Mouse (Mus musculus): ENCODE data around the gene Kcnj12. TPM values are rescaled to one million over a fixed set of nuclear protein-coding genes. Genes with fewer than 3 reads are reported as not detected.

The Kcnj12 gene
- total RNA-seq, 1 experiment from 2014 or later: 1.6 TPM

DNA sequence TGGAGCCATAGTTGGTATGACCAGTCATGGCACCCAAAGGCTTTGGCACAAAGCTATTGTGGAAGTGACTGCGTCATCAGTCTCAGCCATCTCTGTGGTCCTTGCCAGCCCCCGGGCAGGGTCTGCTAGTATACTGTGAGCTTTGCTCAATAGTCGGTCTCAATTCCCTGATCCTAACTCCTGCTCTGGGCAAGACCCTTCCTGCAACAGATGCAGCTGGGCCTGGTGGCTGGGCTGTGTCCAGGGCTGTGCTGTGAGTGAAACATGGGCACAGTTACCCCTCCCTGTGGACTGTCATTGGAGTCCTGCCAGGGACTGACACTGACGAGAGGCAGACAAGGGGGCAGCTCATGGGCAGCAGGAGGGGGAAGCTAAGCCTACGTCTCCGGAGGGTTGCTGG is 2.6 kb downstream of the Kcnj12 start:
- peak; percentile 37 for DNase-seq

DNA sequence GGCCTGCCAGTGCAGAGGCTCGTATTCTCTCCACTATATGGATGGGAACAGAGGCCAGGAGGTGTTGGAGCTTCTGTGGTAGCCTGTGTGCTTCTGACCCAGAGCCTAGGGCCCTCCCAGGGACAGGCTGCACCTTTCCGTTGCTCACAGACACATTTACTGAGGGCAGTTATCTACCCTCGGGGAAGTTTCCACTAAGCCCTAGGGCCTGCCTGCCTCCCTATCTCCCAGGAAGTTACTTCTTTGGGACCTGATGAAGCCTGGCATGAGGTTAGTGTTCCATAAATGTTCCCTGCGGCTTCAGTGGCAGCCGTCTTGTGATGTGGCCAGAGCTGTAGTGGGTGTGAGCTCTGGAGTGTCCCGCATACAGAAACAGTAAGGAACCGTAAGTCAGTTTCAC is 3.2 kb downstream of the Kcnj12 start:
- DNase-seq: no peak

DNA sequence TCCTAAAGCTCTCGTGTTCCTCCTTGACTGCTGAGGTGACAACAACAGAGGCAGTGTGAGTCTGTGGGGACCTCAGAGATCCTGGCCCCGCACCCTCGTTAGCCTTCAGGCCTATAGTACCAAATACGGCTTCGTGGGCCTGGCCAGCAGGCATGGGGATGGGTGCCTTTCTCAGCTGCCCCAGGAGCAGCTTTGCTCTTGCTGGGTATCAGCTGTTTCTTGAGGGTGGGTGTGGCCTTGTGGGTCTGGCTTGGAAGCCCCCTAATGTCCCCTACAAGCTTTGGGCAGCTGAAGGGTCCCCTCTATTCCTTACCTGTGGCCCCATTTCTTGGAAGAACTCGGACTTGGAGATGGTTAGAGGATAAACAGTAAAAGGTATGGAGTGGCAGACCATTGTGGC is 4.0 kb downstream of the Kcnj12 start:
- no peak for DNase-seq

DNA sequence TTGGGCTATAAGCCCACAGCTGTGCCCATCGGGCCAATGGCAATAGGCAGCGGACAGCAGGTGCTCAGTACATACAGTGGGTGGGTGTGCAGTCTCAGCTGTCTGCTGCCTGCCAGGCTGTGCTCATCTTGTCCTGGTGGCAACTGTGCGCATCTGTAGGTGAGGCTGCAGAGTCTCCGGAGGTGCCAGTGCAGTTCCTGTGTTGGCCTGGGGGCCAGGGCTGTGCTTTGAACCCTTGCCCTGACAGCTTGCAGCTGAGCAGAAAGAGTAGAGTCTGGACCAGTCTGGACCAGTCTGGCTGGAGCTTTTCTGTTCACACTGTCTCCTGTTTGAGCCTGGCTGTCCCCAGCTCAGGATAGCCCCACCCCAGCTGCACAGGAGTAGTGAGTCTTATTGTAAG is 4.8 kb downstream of the Kcnj12 start:
- no peak for DNase-seq

DNA sequence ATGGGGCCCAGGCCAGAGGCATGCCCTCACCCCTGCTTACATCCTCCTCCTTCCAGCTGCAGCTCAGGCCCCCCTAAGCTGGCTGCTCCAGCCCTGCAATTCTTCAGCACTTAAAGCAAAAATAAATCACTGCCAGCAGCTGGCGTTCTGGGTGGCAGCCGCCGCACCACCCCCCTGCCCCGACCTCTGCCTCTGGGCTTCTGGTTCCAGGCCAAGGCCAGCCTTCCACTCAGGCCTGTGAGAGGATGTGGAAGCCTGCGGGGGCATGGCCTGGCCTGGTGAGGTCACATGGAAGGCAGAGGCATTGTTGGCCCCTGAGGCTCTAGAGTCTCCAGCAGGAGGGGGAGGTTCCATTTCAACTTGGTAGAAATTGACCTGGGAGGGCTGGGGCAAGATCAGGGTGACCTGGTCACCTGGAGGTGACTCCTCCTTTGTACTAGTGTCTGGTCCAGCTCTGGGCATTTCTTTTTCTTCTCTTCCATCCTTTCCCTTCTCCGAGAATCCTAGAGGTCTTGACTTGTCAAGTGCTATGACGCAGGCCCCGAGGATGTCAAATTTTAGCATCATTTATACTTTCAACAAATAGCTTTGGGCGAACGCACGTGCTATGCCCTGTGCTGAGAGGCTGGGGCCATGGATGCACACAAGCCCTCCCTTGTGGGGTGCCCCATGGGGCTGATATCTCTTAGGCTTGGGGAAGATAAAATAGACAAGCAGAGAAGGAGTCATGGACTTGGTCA is 6.0 kb downstream of the Kcnj12 start:
- peak; percentile 64 for DNase-seq

DNA sequence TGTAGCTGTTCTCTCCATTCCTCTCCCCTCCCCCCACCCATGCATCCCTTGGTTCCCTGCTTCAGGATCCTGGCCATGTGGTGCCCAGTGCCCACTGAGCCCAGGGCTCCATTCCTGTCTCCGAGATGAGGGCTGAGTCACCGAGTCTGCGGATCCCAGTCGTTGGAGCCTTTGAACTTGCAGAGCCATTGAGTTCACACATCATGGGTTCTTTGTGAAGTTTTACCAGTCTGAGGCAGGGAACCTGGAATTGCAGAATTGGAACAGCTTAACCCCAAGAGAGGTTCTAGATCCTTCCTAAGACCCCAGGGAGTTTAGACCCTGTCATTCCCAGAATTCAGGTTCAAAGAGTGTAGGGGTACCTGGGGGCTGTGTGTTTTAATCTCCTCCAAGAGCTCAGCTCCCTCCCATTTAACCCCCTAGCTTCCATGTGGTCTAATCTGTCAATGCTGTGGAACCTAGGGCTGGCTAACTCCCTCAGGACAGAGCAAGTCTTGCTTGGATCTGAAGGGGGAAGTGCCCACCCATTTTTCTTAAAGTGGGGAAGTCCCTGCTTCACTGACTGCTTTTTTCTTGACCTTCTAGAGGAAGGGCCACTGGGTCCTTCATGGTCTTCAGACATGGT is 6.9 kb downstream of the Kcnj12 start:
- no peak for DNase-seq

DNA sequence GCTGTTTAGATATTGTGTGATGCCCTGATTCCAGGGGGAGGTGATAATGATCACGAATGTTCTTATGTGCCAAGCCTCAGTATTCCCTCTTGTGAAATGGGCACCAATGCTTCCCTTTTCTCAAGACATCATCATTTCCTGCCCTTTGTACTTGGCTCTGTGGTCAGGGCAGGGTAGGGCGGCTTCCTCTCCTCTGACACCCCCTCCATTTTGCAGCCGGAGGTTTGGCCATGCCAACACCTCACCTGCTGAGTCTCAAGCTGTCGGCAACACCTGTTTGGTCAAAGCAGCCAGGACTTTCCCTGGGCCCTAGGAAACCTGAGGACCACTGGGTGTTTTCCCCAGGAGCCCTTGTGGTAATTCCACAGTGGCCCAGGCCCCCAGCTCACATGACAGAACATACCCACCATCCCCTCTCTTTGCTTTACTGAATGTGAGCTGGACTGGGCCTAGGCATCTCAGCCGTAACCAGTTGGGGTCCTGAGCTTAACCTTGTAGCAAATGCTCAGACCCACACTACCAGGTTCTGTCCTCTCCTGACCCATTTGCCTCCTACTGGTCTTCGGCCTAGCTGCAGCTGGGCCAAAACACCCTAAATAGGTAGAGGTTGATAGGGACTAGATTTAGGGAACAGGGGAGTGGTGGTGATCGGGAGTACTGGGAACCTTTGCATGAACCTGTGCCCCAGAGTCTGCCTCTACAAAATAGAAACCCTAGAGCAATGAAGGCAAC is 7.7 kb downstream of the Kcnj12 start:
- DNase-seq: no peak

DNA sequence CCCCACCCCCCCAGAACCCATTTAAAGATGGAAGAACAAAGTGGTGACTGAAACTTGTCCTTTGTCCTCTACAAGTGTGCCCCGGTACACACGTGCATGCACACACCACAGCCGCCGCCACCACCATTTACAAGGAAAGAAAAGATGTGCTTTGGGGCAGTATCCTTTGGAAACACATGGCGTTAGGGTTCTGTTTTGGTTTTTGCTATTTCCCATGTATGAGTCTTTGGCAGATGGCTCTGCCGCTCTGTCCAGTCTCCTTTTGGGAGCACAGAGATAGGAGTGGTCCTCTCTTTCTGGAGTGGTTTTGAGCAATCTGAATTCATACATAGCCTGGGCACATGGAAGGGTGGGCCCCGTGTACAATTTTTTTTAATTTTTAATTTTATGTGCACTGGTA is 8.8 kb downstream of the Kcnj12 start:
- no peak for DNase-seq

DNA sequence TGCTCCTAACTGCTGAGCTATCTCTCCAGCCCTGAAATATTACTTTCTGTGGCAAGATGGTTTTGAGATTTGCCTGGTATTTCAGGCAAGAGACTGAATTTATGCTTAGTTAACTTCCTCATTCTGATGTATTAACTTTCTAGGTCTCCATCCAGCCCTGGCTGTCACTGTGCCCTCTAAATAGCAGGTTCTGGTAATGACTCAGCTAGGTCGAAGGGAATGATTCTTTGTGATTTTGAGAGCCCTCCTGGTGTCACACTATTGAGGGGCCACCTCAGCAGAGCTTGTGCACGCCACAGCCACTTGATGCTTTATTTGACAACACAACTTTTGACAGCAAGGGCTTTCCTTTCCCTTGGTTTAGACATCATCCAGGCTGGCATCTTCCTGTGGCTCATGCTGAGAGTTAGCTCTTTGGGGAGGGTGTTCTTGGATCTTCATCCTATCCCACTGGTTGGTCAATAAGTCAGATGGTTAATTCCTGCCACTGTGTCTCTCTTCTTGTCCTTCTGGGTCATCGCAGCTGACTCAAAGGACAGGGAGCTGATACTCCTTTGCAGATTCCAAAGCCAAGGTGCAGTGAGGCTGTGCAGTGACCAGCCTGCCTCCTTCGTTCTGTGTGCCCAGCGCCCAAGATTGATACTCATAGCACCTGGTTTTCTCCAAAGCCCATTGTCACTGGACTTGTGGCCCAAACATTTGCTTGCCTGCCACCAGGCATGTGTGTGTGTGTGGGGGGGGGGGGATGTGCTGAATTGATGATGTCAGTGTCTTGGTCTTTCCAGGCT is 9.5 kb downstream of the Kcnj12 start:
- no peak for DNase-seq

DNA sequence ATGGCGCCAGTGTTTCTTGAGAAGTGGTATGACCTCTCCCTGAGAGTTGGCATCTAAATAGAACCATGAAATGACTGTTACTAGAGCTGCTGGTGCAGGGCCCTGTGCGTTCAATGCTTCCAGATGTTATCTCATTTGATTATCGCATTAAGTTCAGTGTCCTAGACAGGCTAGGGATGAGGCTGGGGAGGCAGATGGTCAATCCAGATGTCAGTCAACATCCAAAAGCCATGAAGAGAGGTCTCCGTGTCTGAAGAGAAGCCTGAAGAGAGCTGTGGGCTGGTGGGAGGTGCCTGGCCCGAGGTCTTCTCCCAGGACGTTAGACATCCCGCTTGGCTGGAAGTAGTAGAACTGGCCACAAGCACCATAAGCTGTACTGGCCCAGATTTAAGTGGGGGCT is 10.1 kb downstream of the Kcnj12 start:
- DNase-seq: no peak

DNA sequence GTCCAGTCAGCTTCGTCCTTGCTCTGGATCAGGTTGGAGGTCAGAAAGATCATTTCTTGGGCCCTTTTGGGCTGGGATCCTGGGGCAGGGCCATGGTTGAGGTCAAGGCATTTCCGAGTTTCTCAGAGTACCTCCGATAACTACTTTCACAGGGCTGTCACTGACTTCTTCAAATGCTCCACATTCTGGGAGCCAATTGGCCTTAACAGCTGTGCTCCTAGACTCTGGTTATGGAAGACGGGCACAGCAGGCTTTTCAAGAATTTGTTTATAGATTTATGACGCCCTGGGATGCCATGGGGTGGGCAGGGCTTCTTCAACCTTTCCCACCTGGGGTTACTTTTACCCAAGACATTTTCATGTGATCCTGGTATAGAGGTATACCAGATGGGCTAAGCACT is 10.8 kb downstream of the Kcnj12 start:
- DNase-seq: no peak

DNA sequence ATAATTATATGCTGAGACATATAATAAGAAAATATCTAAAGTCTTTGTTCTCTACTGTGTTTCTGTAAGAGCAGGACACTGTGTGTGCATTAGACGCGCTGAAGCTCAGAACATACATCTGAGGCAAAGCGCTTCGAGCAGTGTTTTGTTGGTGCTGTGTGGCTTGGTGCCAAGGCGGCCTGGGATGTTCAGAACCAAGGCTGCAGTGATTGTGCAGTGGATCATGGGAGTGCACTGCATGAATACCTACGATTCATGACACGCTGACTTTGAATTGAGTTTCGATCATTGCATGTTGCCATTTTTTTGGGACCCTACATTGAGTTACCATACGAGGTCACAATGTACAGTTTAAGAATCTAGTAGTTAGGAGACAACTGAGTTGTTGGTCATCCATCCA is 14.3 kb downstream of the Kcnj12 start:
- DNase-seq: no peak

DNA sequence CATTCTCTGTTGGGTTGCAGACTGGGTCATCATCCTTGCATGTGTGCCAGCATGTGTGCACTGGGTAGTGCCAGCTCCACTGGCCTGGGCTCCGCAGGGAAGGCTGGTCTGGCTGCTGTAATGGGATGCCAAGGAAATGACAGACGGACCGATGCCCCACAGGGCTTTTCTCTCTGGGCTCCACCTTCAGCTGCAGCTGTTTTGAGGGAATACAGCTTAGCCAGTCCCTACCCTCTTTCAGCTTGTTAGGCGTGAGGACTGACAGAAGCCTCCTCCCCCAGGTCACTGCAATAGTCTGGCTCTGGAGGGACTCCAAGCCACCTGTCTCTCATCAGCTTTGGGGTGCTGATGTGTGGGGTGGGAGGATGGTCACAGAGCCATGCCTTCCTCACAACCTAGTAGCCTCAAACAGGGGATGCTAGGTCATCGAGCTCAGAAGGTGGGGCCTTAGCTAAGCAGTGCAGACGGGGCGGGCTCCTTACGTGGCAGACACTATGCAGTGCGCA is 16.0 kb downstream of the Kcnj12 start:
- DNase-seq: no peak

DNA sequence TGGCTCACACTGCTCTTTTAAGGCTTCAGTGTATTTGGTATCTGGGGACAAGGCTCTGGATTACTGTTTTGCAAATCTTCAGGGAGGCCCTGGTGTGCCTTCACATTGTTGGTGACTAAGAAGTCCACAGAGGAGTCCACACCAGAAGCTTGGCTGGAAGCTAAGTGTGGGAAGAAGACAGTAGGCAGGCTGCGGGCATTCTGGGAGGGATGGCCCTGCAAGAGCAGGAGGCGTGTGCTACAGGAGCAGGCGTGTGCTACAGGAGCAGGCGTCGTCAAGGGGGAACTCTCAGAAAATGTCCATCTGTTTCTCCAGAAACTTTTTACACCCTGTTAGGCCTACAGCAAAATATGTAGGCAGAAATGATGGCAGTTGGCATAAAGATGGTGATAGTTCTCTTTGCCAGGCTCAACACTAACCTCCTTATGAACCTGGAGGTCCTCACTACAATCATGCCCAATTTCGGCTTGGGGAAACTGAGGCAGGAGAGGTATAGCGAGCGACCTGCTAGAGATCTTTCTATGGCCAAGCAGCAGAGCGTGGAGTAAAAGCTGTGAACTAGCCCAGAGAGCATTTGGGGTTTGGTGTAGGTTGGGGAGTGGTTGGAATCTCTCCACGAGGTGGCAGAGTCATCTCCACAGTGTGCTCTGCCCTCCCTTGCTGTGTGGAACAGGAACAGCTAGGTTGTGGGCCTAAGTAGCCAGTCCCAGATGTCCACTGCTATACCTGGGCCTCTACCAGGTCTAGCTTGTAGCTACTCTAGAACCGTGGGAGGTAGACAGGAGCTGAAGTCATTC is 18.7 kb downstream of the Kcnj12 start:
- no peak for DNase-seq

DNA sequence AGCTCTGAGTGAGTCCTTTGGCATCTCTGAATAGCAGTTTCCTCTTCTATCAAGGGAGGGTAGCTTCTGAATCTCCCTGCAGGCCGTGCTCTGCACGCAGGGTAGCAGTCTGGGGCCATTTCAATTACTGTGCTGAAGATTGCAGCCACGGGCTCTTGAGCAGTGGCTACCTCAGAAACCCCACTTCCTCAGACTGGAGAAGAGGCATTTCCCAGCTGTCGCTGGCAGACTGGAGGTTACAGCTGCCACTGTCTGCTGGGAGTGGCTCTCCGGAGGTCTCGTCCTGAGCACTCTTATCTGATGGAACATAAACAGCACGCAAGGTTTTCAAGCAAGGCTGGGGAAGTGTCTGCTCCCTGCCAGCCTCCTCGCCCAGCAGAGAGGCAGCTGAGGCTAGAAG is 20.2 kb downstream of the Kcnj12 start:
- no peak for DNase-seq

DNA sequence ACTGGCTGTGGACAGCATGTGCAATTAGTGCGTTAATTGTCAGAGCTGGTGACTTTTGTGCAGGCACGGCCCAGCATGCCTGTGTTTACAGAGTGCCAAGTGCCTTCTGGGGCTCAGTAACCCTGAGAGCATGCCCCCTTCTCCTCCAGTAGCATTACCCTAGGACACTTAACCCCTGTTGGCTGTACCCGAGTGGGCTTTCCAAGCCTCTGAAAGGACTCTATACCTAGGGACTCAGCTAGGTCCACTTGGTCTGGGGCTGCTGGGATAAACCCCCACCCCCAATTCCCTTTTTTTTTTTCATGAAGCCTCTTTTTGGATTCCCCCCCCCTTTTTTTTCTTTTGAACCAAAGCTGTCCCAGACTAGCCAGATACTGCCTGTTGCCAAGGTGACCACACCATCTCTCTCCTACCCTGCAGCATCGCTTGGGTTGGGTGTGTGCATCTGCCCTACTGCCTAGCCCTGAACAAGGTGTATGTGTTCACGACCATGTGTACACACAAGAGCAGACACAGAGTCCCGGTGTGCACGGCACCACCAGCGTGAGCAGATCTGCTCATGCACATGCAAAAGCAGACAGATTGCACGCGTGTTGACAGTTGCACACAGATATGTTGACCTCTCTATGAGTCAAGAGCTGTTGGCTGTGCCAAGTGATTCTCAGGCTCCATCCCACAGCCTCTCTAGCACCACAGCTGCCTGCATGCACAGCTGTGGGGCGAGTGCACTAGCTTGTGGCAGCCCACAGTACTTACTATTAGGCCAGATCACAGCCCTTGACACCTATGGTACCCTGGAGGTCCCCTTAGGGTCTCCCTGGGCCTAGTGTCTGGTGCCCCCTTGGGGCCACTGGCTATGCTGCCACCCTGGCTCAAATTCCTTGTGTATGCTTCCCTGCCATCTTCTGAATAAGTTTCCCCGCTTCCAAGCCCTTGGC is 21.0 kb downstream of the Kcnj12 start:
- no peak for DNase-seq

DNA sequence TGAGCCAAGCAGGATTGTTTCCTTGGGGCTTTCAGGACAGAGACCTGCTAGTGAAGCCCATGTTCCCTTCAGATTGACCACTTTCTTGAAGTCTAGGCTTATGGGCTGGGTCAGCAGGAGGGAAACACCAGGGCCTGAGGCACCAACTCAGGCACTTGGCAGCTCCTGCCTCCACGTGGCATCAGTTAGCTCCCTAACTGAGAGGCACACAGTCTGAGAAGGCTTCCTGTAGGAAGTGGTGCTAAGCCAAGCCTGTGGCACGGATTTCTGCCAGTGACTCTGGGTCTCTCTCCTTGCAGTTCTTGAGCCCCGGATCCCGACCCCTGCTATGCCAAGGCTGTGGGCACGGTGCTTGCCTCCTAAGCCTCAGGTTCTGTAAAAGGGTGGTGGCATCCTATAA is 22.4 kb downstream of the Kcnj12 start:
- DNase-seq: no peak

DNA sequence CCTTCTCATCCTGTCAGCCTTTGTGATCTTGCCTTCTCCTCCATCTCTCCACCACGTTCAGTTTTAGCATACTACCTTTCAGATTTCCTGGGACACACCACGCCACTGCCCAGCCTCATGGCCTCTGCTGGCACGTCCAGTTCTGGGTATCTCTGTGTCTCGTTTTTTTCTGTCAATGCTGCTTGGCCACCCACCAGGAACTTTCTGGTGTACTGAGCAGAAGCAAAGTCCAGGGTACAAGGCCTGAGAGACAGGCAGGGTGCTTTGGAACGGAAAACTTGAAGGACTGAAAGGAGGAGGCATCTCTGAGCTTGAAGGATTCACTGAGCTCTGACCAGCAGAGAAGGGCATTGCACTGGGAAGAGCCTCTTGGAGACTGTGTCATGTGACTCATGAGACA is 25.1 kb downstream of the Kcnj12 start:
- DNase-seq: no peak

DNA sequence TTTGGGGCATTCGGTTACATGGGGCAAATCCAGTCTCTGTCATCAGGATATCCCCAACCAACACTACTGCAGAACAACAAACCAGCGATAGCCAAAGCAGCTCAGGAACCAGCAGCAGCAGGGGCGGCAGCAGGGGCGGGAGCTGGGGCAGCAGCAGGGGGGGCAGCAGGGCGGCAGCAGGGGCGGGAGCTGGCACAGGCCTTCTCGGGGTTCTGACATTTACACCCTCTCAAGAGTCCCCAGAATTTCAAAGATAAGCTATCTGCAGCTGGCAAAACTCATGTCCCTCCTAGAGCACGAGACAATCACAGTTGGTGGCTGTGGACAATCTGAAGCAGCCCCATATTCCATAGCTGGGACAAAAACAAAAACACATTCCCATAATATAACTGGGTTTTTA is 28.8 kb downstream of the Kcnj12 start:
- no peak for DNase-seq

DNA sequence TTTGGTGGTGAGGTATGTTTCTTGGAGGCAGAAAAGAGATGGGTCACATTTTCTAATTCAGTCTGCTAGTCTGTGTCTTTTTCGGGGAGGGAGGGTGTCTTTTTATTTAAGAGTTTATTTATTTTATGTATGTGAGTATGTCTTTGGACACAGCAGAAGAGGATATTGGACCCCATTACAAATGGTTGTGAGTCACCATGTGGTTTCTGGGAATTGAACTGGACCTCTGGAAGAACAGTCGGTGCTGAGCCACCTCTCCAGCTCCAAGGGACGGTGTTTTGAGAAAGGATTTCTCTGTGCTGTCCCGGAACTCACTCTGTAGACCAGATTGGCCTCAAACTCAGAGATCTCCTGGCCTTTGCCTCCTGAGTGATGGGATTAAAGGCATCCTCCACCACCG is 34.5 kb downstream of the Kcnj12 start:
- DNase-seq: no peak

Data from adrenal gland, postnatal 14 days (tissue).